Mouse (Mus musculus): ENCODE data around the gene Dazl. TPM values are rescaled to one million over a fixed set of nuclear protein-coding genes. Genes with fewer than 3 reads are reported as not detected.

The Dazl gene
- polyA plus RNA-seq, 1 experiment: 0.05 TPM

DNA sequence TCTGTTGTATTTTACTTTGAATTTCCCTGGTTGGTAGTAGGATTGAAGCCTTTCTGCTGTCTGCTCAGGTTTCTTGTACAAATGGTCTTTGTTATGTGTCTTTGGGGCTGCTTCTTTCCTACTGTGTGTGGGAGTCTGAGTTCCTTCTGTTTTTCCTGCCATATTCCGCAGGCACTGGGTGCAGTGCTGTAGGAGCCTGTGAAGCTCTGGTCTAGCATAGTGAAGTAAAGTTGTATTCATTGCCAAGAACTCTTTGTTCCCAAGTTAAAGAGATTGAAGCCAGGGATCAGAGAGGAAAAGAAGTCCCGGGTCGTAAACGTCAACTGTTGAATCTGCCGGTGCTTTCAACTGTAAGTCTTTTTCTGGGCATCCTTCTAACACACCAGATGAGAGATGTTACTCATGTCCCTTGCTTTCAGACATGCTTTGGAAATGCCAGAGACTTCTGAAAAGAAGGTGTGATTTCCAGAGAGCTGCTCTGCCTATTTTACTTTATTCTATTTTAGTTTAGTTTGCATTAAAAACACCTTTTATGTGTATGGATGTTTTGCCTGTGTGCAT, 16.2 kb upstream of the Dazl start:
- no peak overlapping the region for H3K27ac ChIP-seq (ENCODE audit: control insufficient read depth, insufficient read depth, low read length)
- DNase-seq: no peak
- 97% methylated on average over 5 of the region's 5 CpGs for WGBS
- no peaks in the 10 kb centered on the region for H3K27me3 ChIP-seq (ENCODE audit: control insufficient read depth, insufficient read depth, low read length)
- TF ChIP-seq POLR2A (IDR thresholded peaks at IDR 0.05; ENCODE audit: control insufficient read depth, extremely low read depth, insufficient read depth, low read length, poor library complexity) (no peak), CTCF (IDR thresholded peaks at IDR 0.05; ENCODE audit: borderline replicate concordance, control insufficient read depth, extremely low read depth, insufficient read depth, low read length, poor library complexity) (no peak)
- no peaks in the 10 kb centered on the region for H3K36me3 ChIP-seq (ENCODE audit: control insufficient read depth, insufficient read depth, low read length)
- H3K4me3 ChIP-seq (ENCODE audit: control insufficient read depth, insufficient read depth, low read length): no peak overlapping the region
- H3K4me1 ChIP-seq (replicated peaks; ENCODE audit: control insufficient read depth, insufficient read depth, low read length): no peaks in the 10 kb centered on the region

DNA sequence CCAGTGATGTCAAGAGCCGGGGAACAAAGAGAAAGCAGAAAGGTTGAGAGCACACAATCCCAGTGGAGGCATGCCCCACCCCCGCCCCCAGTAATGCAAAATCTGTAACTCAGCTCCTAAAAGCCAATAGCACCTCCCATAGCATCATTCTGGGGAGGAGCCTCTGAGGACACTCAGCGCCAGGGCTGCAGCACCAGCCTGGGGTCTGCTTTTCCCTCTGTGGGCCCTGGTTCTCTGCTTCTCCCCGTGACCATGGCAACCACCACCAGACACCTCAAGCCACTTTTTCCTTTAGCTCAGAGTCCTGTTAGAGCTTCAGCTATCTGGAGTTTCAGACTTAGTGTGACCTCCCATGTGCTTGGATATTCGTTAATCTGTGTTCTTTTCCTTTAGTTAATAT, 15.4 kb upstream of the Dazl start:
- Histone ChIP-seq H3K27ac (ENCODE audit: control insufficient read depth, insufficient read depth, low read length) (no peak overlapping the region), H3K4me1 (replicated peaks; ENCODE audit: control insufficient read depth, insufficient read depth, low read length) (no peaks in the 10 kb centered on the region), H3K36me3 (ENCODE audit: control insufficient read depth, insufficient read depth, low read length) (no peaks in the 10 kb centered on the region), H3K4me3 (ENCODE audit: control insufficient read depth, insufficient read depth, low read length) (no peak overlapping the region), H3K27me3 (ENCODE audit: control insufficient read depth, insufficient read depth, low read length) (no peaks in the 10 kb centered on the region)
- TF ChIP-seq CTCF (IDR thresholded peaks at IDR 0.05; ENCODE audit: borderline replicate concordance, control insufficient read depth, extremely low read depth, insufficient read depth, low read length, poor library complexity): no peak
- DNase-seq: no peak
- WGBS: 94% methylated on average over 5 of the region's 5 CpGs

DNA sequence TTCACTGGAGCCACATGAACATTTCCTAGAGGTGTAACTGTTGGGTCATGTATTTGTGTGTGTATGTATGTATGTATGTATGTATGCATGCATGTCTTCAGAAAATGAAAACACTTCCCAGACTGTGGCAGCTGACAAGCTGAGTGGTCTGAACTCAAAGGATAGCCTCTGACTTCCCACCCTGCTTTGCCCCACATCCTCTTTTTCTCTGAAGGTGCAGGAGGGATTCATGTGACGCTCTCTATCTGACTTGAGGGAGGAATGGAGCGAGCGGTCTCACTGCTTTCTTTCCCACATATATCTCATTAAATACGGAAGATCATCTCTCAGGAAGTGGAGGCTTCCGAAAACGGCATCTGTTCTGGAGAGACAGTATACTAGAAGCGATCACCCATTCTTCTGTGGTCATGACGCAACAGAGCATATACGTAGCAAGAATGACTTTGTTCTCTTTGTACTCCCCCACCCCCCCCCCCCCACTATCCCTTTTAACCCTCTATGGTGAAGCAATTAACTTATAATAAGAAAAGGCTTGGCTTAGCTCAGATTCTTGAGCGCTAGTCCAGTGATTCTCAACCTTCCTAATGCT, 14.7 kb upstream of the Dazl start:
- TF ChIP-seq POLR2A (IDR thresholded peaks at IDR 0.05; ENCODE audit: control insufficient read depth, extremely low read depth, insufficient read depth, low read length, poor library complexity): no peak
- TF ChIP-seq CTCF (IDR thresholded peaks at IDR 0.05; ENCODE audit: borderline replicate concordance, control insufficient read depth, extremely low read depth, insufficient read depth, low read length, poor library complexity): no peak
- H3K27me3 ChIP-seq (ENCODE audit: control insufficient read depth, insufficient read depth, low read length): no peaks in the 10 kb centered on the region
- H3K4me3 ChIP-seq (ENCODE audit: control insufficient read depth, insufficient read depth, low read length): no peak overlapping the region
- 95% methylated on average over 10 of the region's 10 CpGs for WGBS
- DNase-seq: no peak
- H3K36me3 ChIP-seq (ENCODE audit: control insufficient read depth, insufficient read depth, low read length): no peaks in the 10 kb centered on the region
- H3K27ac ChIP-seq (ENCODE audit: control insufficient read depth, insufficient read depth, low read length): no peak overlapping the region
- H3K4me1 ChIP-seq (replicated peaks; ENCODE audit: control insufficient read depth, insufficient read depth, low read length): no peaks in the 10 kb centered on the region

DNA sequence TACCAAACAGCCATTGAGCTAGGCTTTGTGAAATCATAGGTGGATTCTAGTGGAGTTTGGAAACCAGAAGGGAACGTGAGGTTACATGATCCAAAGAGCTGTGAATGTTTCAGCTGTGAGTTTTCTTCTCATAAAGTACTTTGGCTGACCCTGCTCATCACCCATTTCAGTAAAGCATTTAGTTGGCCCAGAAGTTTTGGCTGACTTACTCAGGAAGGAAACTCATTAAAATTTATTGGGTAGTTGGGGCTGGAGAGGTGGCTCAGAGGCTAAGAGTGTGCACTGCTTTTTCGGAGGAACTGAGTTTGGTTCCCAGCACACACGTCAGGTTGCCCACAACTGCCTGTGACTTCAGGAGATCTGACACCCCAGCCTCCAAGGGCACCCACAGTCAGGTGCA, 9.4 kb upstream of the Dazl start:
- TF ChIP-seq CTCF (IDR thresholded peaks at IDR 0.05; ENCODE audit: borderline replicate concordance, control insufficient read depth, extremely low read depth, insufficient read depth, low read length, poor library complexity): no peak
- no peak for TF ChIP-seq POLR2A (IDR thresholded peaks at IDR 0.05; ENCODE audit: control insufficient read depth, extremely low read depth, insufficient read depth, low read length, poor library complexity)
- Histone ChIP-seq H3K36me3 (ENCODE audit: control insufficient read depth, insufficient read depth, low read length) (no peaks in the 10 kb centered on the region), H3K27me3 (ENCODE audit: control insufficient read depth, insufficient read depth, low read length) (no peaks in the 10 kb centered on the region), H3K4me1 (replicated peaks; ENCODE audit: control insufficient read depth, insufficient read depth, low read length) (no peaks in the 10 kb centered on the region), H3K4me3 (ENCODE audit: control insufficient read depth, insufficient read depth, low read length) (no peak overlapping the region), H3K27ac (ENCODE audit: control insufficient read depth, insufficient read depth, low read length) (no peak overlapping the region)
- WGBS: 82% methylated on average over 3 of the region's 3 CpGs
- no peak for DNase-seq

DNA sequence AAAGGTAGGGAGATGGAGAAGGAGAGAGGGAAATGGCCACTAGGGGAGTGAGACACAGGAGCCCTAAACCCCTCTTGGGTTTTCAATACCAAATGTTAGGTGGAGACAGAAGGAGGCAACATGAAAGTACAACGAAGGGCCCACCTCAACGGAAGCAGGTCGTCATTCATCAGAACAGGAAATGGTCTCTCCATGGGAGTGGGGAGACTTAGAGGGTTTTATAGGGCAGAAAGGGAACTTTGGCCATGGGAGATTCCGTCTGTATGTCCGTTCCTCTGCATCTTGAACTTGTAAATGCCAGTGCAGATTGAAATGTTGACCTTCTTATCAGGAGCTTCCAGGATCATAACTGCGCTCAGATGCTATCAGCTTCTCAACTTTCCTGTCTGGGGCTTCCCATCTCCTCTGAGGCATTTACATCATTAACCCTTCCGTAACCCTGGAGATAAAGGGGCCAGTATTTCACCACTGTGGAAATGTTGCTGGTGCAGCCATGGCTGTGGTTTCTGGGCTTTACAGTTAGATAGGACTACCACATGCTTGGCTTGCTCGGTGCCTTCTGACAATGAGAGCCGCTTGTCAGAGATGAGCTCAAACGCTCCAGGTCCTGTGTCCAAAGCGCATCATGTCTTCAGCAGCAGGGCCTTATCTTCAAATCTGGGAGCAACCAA, 6.9 kb upstream of the Dazl start:
- no peak for TF ChIP-seq POLR2A (IDR thresholded peaks at IDR 0.05; ENCODE audit: control insufficient read depth, extremely low read depth, insufficient read depth, low read length, poor library complexity)

DNA sequence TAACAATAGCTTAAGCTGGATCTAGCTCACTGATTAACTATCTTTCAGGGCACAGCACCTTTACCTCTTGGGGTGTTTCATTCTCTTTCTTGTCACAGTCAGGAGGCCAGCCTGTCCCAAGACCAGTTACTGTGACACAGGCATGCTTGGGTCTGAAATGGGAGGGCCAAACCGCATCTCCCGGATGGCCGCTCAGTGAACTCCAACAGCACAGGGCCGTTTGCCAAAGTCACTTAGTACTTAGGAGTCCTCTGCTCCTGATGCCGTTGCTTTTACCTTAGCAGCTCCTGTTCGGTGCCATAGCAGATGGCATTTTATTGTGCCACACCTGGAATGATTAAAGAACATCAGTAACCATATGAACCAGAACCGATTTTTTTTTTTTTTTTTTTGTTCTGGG, 5.4 kb upstream of the Dazl start:
- no peak for DNase-seq
- WGBS: 95% methylated on average over 7 of the region's 7 CpGs
- Histone ChIP-seq H3K27me3 (ENCODE audit: control insufficient read depth, insufficient read depth, low read length) (no peaks in the 10 kb centered on the region), H3K4me3 (ENCODE audit: control insufficient read depth, insufficient read depth, low read length) (no peak overlapping the region), H3K36me3 (ENCODE audit: control insufficient read depth, insufficient read depth, low read length) (no peaks in the 10 kb centered on the region), H3K4me1 (replicated peaks; ENCODE audit: control insufficient read depth, insufficient read depth, low read length) (no peaks in the 10 kb centered on the region), H3K27ac (ENCODE audit: control insufficient read depth, insufficient read depth, low read length) (no peak overlapping the region)
- TF ChIP-seq POLR2A (IDR thresholded peaks at IDR 0.05; ENCODE audit: control insufficient read depth, extremely low read depth, insufficient read depth, low read length, poor library complexity): no peak
- no peak for TF ChIP-seq CTCF (IDR thresholded peaks at IDR 0.05; ENCODE audit: borderline replicate concordance, control insufficient read depth, extremely low read depth, insufficient read depth, low read length, poor library complexity)

More for the DNA sequence above, 6.9 kb upstream of the Dazl start:
- Histone ChIP-seq H3K36me3 (ENCODE audit: control insufficient read depth, insufficient read depth, low read length) (no peaks in the 10 kb centered on the region), H3K4me3 (ENCODE audit: control insufficient read depth, insufficient read depth, low read length) (no peak overlapping the region), H3K27me3 (ENCODE audit: control insufficient read depth, insufficient read depth, low read length) (no peaks in the 10 kb centered on the region), H3K4me1 (replicated peaks; ENCODE audit: control insufficient read depth, insufficient read depth, low read length) (no peaks in the 10 kb centered on the region), H3K27ac (ENCODE audit: control insufficient read depth, insufficient read depth, low read length) (no peak overlapping the region)
- DNase-seq: no peak
- WGBS: 71% methylated on average over 11 of the region's 11 CpGs

Measured in thymus, adult 2 months (tissue).